Mouse (Mus musculus) gastrocnemius, adult 18-20 months (tissue): ENCODE results near the gene Stambp. TPM values are rescaled to one million over a fixed set of nuclear protein-coding genes. Genes with fewer than 3 reads are reported as not detected.

Source experiments
- DNase-seq: peaks from one replicate; pipeline ENCODE4 v3.0.0; 2021; ENCODE audit warnings: low spot score
- total RNA-seq, 2 experiments: library from RNA; stranded (reverse); gene quantifications; 2 replicates each; pipeline ENCODE4 v1.2.3; 2021

Gene Stambp
- total RNA-seq, 2 experiments from 2014 or later = 6.2 to 6.8 TPM

- DNase-seq = no peak
These were observed 69.2 kb downstream of the Stambp start for GRCm38 (mm10) chr6:83503361-83503760.

- no peak for DNase-seq
These were observed 69.9 kb downstream of the Stambp start for GRCm38 (mm10) chr6:83502656-83503055.

- DNase-seq = peak; percentile 32
These were observed 70.8 kb downstream of the Stambp start for GRCm38 (mm10) chr6:83501524-83502310.

- no peak for DNase-seq
These were observed 72.1 kb downstream of the Stambp start for GRCm38 (mm10) chr6:83500462-83500861.

GRCm38 (mm10) chr6:83499078-83499477 is 73.5 kb downstream of the Stambp start:
- DNase-seq = no peak

- DNase-seq = peak; percentile 29
These were observed 75.5 kb downstream of the Stambp start for GRCm38 (mm10) chr6:83496753-83497710.

- DNase-seq = peak; percentile 69
These were observed 76.3 kb downstream of the Stambp start for GRCm38 (mm10) chr6:83496009-83496752.

Other genes starting within 250 kb of the Stambp start
- 1 to 10 TPM; 3.0 to 3.2 TPM for gene Mthfd2, start 246.8 kb downstream of the Stambp start, total RNA-seq
- 10 to 100 TPM in 1 of 2 experiments, 1 to 10 TPM in 1; 8.0 to 12.4 TPM for gene Mob1a, start 246.7 kb downstream of the Stambp start, total RNA-seq
- 100 to 1,000 TPM; 249 to 275 TPM for gene Bola3, start 223.6 kb downstream of the Stambp start, total RNA-seq
- gene Tet3, start 113.6 kb downstream of the Stambp start, total RNA-seq = 10 to 100 TPM; 10.9 to 13.4 TPM
- 10 to 100 TPM; 17.4 to 20.6 TPM for gene Dguok, start 65.8 kb downstream of the Stambp start, total RNA-seq
- 1 to 10 TPM in 1 of 2 experiments, under 1 TPM in 1; 0.40 to 1.6 TPM for gene Actg2, start 36.5 kb downstream of the Stambp start, total RNA-seq
- gene Clec4f, start 83.5 kb upstream of the Stambp start, total RNA-seq = not detected
- not detected for gene Cd207, start 105.1 kb upstream of the Stambp start, total RNA-seq
- not detected for gene Vax2, start 138.5 kb upstream of the Stambp start, total RNA-seq
- gene Atp6v1b1, start 170.3 kb upstream of the Stambp start, total RNA-seq = not detected
- not detected for gene Ankrd53, start 189.9 kb upstream of the Stambp start, total RNA-seq
- gene Tex261, start 203.1 kb upstream of the Stambp start, total RNA-seq = 10 to 100 TPM; 41.1 to 55.3 TPM
- gene Nagk, start 222.3 kb upstream of the Stambp start, total RNA-seq = 1 to 10 TPM; 4.5 to 8.6 TPM